Mouse (Mus musculus) MEL (cell line): ENCODE results near the gene Morn2.

Experiments
- CTCF ChIP-seq, 3 experiments: IDR thresholded peaks in 2 of 3; conservative IDR thresholded peaks in 1 of 3; 2 replicates each; pipeline ENCODE4 v1.5.1; 2011 to 2012; ENCODE audit warnings: low read length in 3 of 3, low read depth in 2 of 3, mild to moderate bottlenecking in 2 of 3, improper control_type of control experiment in 1 of 3, inconsistent platforms in 1 of 3, mixed read lengths in 1 of 3, moderate library complexity in 1 of 3; ENCODE audit not compliant: control insufficient read depth in 1 of 3, insufficient read depth in 1 of 3, poor library complexity in 1 of 3, severe bottlenecking in 1 of 3
- GATA1 ChIP-seq: IDR thresholded peaks from 2 replicates; pipeline ENCODE4 v1.6.1; 2011; ENCODE audit warnings: low read depth, low read length, improper control_type of control experiment
- POLR2A ChIP-seq, 2 experiments: IDR thresholded peaks; 2 replicates each; pipeline ENCODE4 v1.6.1; 2011 to 2012; ENCODE audit warnings: low read length in 2 of 2, mild to moderate bottlenecking in 2 of 2, control low read depth in 1 of 2, improper control_type of control experiment in 1 of 2, low read depth in 1 of 2, moderate library complexity in 1 of 2; ENCODE audit not compliant: control insufficient read depth in 1 of 2, insufficient read depth in 1 of 2, poor library complexity in 1 of 2

DNA sequence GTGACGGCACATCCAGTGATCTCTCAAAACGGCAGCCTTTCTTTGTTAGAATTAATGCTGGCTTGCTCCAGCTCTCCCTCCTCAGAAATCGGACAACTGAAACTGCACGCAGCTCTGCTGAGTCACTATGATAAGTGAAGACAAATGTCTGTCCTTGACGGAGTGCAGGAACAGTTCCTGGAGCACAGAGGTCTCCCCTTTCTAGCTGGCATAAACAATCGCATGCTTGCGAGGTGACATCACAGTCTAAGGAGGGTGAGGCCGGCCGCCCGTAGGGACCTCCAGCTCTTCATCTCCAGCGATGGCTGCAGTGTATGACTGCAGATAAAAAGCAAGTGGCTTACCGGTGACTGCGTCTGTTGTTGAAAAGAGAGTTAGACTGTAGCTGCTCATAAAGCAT is 34.8 kb upstream of the Morn2 start:
- TF ChIP-seq GATA1 (no peak), CTCF (IDR thresholded peaks at IDR 0.05 in 2 of 3, conservative IDR thresholded peaks at IDR 0.05 in 1 of 3; ENCODE audit: control insufficient read depth in 1 of 3, insufficient read depth in 1 of 3, low read depth in 2 of 3, low read length in 3 of 3, poor library complexity in 1 of 3, severe bottlenecking in 1 of 3) (no peak), POLR2A (IDR thresholded peaks at IDR 0.05; ENCODE audit: control insufficient read depth in 1 of 2, insufficient read depth in 1 of 2, low read depth in 1 of 2, low read length in 2 of 2, poor library complexity in 1 of 2) (no peak)
